Mouse (Mus musculus): Measurements from ENCODE around the gene Pbdc1. TPM values are rescaled to one million over a fixed set of nuclear protein-coding genes. Genes with fewer than 3 reads are reported as not detected.
"Not testable (repeated sequence)": the region's sequence is repeated elsewhere in the genome, so short reads cannot be mapped to it uniquely, and the experiment has no call there.

The Pbdc1 gene
- 10 to 100 TPM in 1 of 2 experiments, 1 to 10 TPM in 1; 8.9 to 11.6 TPM for total RNA-seq (2021)

GRCm38 (mm10) chrX:105079615-105080092 lies at the start of gene Pbdc1:
Gene Pbdc1, plus strand, starts transcription at chrX:105079756.
- intact Hi-C loops (cut with DNase I), result no loop called here
- DNase-seq, result peak; percentile 89 to 96

GRCm38 (mm10) chrX:105037666-105038065 lies 41.9 kb upstream of the Pbdc1 start:
- intact Hi-C loops (cut with DNase I), result no loop called here
- peak in 1 of 2 experiments; percentile 14 for DNase-seq

GRCm38 (mm10) chrX:105064294-105064693 lies 15.3 kb upstream of the Pbdc1 start:
- intact Hi-C loops (cut with DNase I), result no loop called here
- no peak for DNase-seq

GRCm38 (mm10) chrX:105064801-105065200 lies 14.8 kb upstream of the Pbdc1 start:
- intact Hi-C loops (cut with DNase I), result no loop called here
- no peak for DNase-seq

GRCm38 (mm10) chrX:105069671-105070503 lies 9.7 kb upstream of the Pbdc1 start:
- peak; percentile 84 to 92 for DNase-seq
- intact Hi-C loops (cut with DNase I), result no loop called here

GRCm38 (mm10) chrX:105079151-105079550 lies 405 bp upstream of the Pbdc1 start:
- intact Hi-C loops (cut with DNase I), result no loop called here
- DNase-seq, result no peak

- DNase-seq, result no peak
- intact Hi-C loops (cut with DNase I), result no loop called here
Measured at GRCm38 (mm10) chrX:105080096-105080495, 540 bp downstream of the Pbdc1 start.

GRCm38 (mm10) chrX:105083013-105083412 lies 3.5 kb downstream of the Pbdc1 start:
- DNase-seq; intact Hi-C loops (cut with DNase I): not testable (repeated sequence)

- DNase-seq, result peak; percentile 32 to 36
- intact Hi-C loops (cut with DNase I), result loop anchor here (10.0 kb wide), 2 partner anchors 49 to 919 kb away; no protein-coding TSS in a partner anchor
Measured at GRCm38 (mm10) chrX:105104175-105104574, 24.6 kb downstream of the Pbdc1 start.

GRCm38 (mm10) chrX:105114994-105115393 lies 35.4 kb downstream of the Pbdc1 start:
- intact Hi-C loops (cut with DNase I), result no loop called here
- no peak for DNase-seq

- intact Hi-C loops (cut with DNase I), result loop anchor here (10.0 kb wide), 2 partner anchors 764 to 894 kb away; partner anchors contain the start of genes Cox7b and Magt1
- DNase-seq, result peak; percentile 75 to 76
Measured at GRCm38 (mm10) chrX:105120275-105121226, 41.0 kb downstream of the Pbdc1 start, which contains the start of gene Magee1. Gene Magee1, plus strand, starts transcription at chrX:105120378.

- peak; percentile 78 to 79 for DNase-seq
- intact Hi-C loops (cut with DNase I), result loop anchor here (10.0 kb wide), 2 partner anchors 763 to 893 kb away; partner anchors contain the start of genes Cox7b and Magt1
Measured at GRCm38 (mm10) chrX:105121227-105121865, 41.8 kb downstream of the Pbdc1 start.

GRCm38 (mm10) chrX:105124903-105125302 lies 45.3 kb downstream of the Pbdc1 start:
- intact Hi-C loops (cut with DNase I), result loop anchor here (10.0 kb wide), 2 partner anchors 760 to 890 kb away; partner anchors contain the start of genes Cox7b and Magt1

GRCm38 (mm10) chrX:105151872-105152461 lies 72.4 kb downstream of the Pbdc1 start:
- peak in 1 of 2 experiments; percentile 3 for DNase-seq

More at GRCm38 (mm10) chrX:105124903-105125302, 45.3 kb downstream of the Pbdc1 start:
- DNase-seq, result peak; percentile 4 to 13

GRCm38 (mm10) chrX:105165007-105165406 lies 85.5 kb downstream of the Pbdc1 start:
- intact Hi-C loops (cut with DNase I); DNase-seq: not testable (repeated sequence)

More at GRCm38 (mm10) chrX:105151872-105152461, 72.4 kb downstream of the Pbdc1 start:
- intact Hi-C loops (cut with DNase I), result no loop called here

Data from heart, postnatal 10 days (tissue).